Mouse (Mus musculus) liver, adult 2 months (tissue): ENCODE data around the gene Spon1.

Experiments
- CTCF ChIP-seq: fragments of 200-500 bp; IDR thresholded peaks from 2 replicates; pipeline ENCODE4 v1.5.1; 2011; ENCODE audit warnings: low read depth, low read length, control low read depth
- POLR2A ChIP-seq: fragments of 200-500 bp; IDR thresholded peaks from 2 replicates; pipeline ENCODE4 v1.6.1; 2011; ENCODE audit warnings: low read length, control low read depth; ENCODE audit not compliant: insufficient read depth; ENCODE audit errors: extremely low read depth

- TF ChIP-seq CTCF = no peak
- TF ChIP-seq POLR2A = no peak
Observed at GRCm38 (mm10) chr7:113877451-113877850, 111.7 kb downstream of the Spon1 start.
